Mouse (Mus musculus) neutrophil, adult 83 days (primary cell): Measurements from ENCODE around the gene Ceacam20. TPM values are rescaled to one million over a fixed set of nuclear protein-coding genes. Genes with fewer than 3 reads are reported as not detected.

Source experiments
- total RNA-seq, 2 experiments: library from RNA; stranded (reverse); gene quantifications; one replicate each; pipeline ENCODE4 v1.2.4; 2023

The Ceacam20 gene
- total RNA-seq: not detected

GRCm38 (mm10) chr7:19964985-19965579 lies at the start of gene Ceacam20:
Gene Ceacam20, plus strand, starts transcription at chr7:19965412.

GRCm38 (mm10) chr7:19920506-19921261 lies 44.5 kb upstream of the Ceacam20 start, which contains the start of gene Pvr:
Gene Pvr, minus strand, starts transcription at chr7:19921160.

GRCm38 (mm10) chr7:19950589-19950988 lies 14.6 kb upstream of the Ceacam20 start, which contains the start of gene Igsf23:
Gene Igsf23, minus strand, starts transcription at chr7:19950756.

GRCm38 (mm10) chr7:19991165-19991564 lies 26.0 kb downstream of the Ceacam20 start, which contains the start of gene Nlrp9b:
Gene Nlrp9b, plus strand, starts transcription at chr7:19991465.

Other genes with a start within 250 kb of the Ceacam20 start
- 10 to 100 TPM; 28.6 to 35.3 TPM for gene Tomm40, start 250.0 kb upstream of the Ceacam20 start, total RNA-seq
- gene Nectin2, start 214.9 kb upstream of the Ceacam20 start, total RNA-seq: under 1 TPM; 0.38 to 0.55 TPM
- not detected for gene Bcam, start 194.4 kb upstream of the Ceacam20 start, total RNA-seq
- gene Cblc, start 168.6 kb upstream of the Ceacam20 start, total RNA-seq: not detected
- gene Bcl3, start 142.6 kb upstream of the Ceacam20 start, total RNA-seq: 10 to 100 TPM; 19.6 to 41.8 TPM
- not detected for gene Gm19345, start 113.4 kb upstream of the Ceacam20 start, total RNA-seq
- 1 to 10 TPM; 1.3 to 1.7 TPM for gene Ceacam16, start 104.1 kb upstream of the Ceacam20 start, total RNA-seq
- under 1 TPM; 0.68 TPM for gene Ceacam19, start 77.4 kb upstream of the Ceacam20 start, total RNA-seq
- 1 to 10 TPM; 4.1 to 5.1 TPM for gene Pvr, start 44.3 kb upstream of the Ceacam20 start, total RNA-seq
- not detected for gene Igsf23, start 14.7 kb upstream of the Ceacam20 start, total RNA-seq
- not detected for gene Nlrp9b, start 26.1 kb downstream of the Ceacam20 start, total RNA-seq
- not detected for gene Vmn1r91, start 134.3 kb downstream of the Ceacam20 start, total RNA-seq
- gene Gm16442, start 157.2 kb downstream of the Ceacam20 start, total RNA-seq: not detected
- not detected for gene Vmn1r93, start 173.7 kb downstream of the Ceacam20 start, total RNA-seq
- not detected for gene Vmn1r94, start 203.0 kb downstream of the Ceacam20 start, total RNA-seq
- not detected for gene Vmn1r95, start 228.3 kb downstream of the Ceacam20 start, total RNA-seq
- not detected for gene Gm6164, start 240.2 kb downstream of the Ceacam20 start, total RNA-seq